Mouse (Mus musculus): Measurements from ENCODE around the gene Tmem160.

DNA sequence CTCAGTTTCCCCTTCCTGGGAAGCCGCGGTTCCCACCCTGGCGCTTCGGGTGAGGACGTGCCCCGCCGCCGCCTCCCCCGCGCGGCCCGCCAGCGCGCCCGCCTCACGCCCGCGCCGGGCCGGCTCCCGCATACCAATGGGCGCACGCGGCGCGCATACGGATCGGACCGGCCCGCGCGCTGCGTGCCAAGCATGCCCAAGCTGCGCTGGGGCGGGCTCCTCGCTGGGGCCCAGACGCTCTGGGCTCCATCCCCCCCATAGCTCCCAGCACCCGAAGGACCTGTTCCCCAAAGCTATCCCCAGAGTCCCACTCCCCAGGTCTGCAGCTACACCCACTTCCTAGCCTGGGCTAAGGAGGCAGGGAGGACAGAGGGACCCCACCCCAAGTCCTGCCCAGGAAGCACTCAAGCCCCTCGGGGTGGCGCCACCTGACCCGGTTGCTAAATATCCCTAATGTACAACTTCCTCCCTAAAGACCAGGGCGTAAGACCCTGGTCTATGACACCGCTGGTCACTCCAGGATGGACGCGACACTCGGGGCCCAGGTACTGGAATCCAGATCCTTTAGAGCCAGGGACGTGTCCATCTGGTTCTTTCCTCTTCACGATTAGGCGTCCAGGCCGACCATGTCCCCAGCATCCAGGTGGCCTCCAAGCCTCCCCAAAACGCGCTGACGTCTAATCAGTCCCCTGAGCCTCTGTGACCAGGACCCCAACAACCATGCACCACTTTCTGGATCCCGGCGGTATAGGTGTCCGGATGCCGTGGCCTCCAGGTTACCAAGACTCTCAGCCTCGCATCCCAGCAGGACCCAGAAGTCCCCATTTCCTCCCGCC is 23.4 kb downstream of the Tmem160 start:
- TF ChIP-seq POLR2A (IDR thresholded peaks at IDR 0.05; ENCODE audit: insufficient read depth, low read length), result no peak
- TF ChIP-seq EP300 (IDR thresholded peaks at IDR 0.05; ENCODE audit: insufficient read depth, low read depth, low read length), result no peak
- TF ChIP-seq CTCF (IDR thresholded peaks at IDR 0.05; ENCODE audit: low read depth, low read length), result no peak
